Mouse (Mus musculus) lung, postnatal 14 days (tissue): ENCODE measurements at regions not wholly inside any gene's neighbourhood (a gene's known extent, or its start where the extent isn't known, plus 50 kb on each side); places are given as distances from the start of the nearest gene placed in this dataset.

ENCODE experiments used
- DNase-seq: peaks from one replicate; pipeline ENCODE4 v3.0.0; 2021

- no peak for DNase-seq
Observed at GRCm38 (mm10) chr5:39840576-39840975, 85.3 kb upstream of the Hs3st1 start.

- no peak for DNase-seq
Observed at GRCm38 (mm10) chr5:39832565-39832964, 77.3 kb upstream of the Hs3st1 start.

GRCm38 (mm10) chr5:39824680-39825079, 69.4 kb upstream of the Hs3st1 start:
- DNase-seq = no peak

GRCm38 (mm10) chr5:39806643-39807042, 51.4 kb upstream of the Hs3st1 start:
- DNase-seq = no peak
